Mouse (Mus musculus): ENCODE results near the gene Brf1. TPM values are rescaled to one million over a fixed set of nuclear protein-coding genes. Genes with fewer than 3 reads are reported as not detected.

Gene Brf1
- polyA plus RNA-seq, 1 experiment = 27.2 TPM

DNA sequence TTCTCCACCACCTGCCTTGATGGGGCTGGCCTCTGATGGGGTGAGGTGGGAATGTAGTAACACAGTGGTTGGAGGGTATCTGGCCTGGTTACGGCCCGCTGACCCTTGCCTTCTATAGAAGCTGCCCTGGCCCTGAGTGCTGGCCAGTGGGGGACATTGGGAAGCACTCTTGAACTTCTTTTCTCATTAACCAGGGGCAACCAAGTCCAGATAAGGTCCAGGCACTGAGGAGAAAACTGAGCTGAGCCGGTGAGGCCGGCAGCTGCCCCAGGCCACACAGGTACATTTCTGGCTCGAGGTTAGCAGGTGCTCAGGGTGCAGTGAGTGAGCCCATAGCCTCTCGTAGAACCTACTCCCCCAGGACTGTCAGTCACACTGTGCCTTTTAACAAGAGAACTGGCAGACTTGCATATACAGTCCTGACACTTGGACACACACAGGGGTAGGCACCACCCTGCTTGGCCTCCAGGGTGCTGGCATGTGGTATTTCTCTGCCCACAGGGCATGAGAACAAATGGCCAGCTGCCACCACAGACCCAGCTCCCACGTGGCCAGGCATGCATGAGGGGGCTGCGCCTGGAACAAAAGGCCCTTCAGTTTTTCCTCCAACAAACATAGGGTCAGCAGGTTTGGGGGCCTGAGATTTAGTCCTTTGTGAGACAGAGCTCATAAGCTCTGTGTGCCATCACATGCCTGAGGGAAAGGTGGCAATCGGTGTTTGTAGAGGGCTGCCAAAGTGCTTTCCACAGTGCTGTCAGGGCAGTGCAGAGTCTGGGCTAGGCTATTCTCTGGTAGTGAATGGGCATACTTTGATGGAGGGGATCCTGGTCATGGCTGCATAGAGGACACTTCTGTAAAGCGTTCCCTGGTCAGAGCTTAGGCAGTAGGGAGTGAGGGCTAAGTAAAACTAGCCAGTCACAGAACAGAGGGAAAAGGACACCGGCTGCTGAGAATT lies 32.1 kb upstream of the Brf1 start:
- Histone ChIP-seq H3K4me3 (ENCODE audit: insufficient read depth, poor library complexity, severe bottlenecking) (no peak overlapping the region), H3K36me3 (ENCODE audit: control insufficient read depth, insufficient read depth) (peaks cover 42% of the 10 kb centered on the region), H3K79me3 (ENCODE audit: low read depth) (peaks cover 68% of the 10 kb centered on the region), H3ac (ENCODE audit: control insufficient read depth, insufficient read length, low read depth) (no peak overlapping the region), H3K79me2 (ENCODE audit: control insufficient read depth, insufficient read depth) (peaks cover 98% of the 10 kb centered on the region), H3K27me3 (ENCODE audit: control insufficient read depth, insufficient read depth, insufficient read length) (no peaks in the 10 kb centered on the region)
- TF ChIP-seq CEBPB (IDR thresholded peaks at IDR 0.05; ENCODE audit: low read depth) (no peak), USF1 (IDR thresholded peaks at IDR 0.05; ENCODE audit: low read depth) (peak; percentile 21), CTCF (IDR thresholded peaks at IDR 0.05; ENCODE audit: control insufficient read depth, insufficient read depth, insufficient read length) (no peak), FOSL1 (IDR thresholded peaks at IDR 0.05; ENCODE audit: insufficient read depth, low read length, poor library complexity, severe bottlenecking) (no peak), MYOG (IDR thresholded peaks at IDR 0.05; ENCODE audit: control insufficient read depth, extremely low read depth, insufficient read length) (no peak), MYOD1 (IDR thresholded peaks at IDR 0.05; ENCODE audit: control insufficient read depth, insufficient read length, low read depth) (no peak), MAX (IDR thresholded peaks at IDR 0.05) (no peak)

DNA sequence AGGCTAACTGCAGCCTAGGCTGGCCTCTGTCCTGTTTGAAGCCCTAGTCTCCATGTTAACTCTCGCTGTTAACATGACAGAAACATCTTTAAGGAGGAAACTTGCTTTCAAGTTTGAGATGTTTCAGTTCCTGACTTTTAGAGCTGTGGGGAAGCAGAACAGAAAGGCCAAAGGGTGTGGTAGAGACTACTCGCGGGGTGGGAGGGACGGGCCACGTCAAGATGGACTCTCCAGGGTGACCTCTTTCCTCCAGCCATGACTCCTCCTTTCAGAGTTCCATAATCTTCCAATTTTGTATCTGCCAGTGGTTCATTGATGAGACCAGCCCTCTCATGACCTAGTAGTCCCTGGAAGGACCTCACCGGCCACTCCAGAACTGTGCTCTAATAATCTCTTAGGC lies 30.9 kb upstream of the Brf1 start:
- H3K27me3 ChIP-seq (ENCODE audit: control insufficient read depth, insufficient read depth, insufficient read length) = no peaks in the 10 kb centered on the region
- H3K36me3 ChIP-seq (ENCODE audit: control insufficient read depth, insufficient read depth) = peaks cover 37% of the 10 kb centered on the region
- no peak overlapping the region for H3K4me3 ChIP-seq (ENCODE audit: insufficient read depth, poor library complexity, severe bottlenecking)
- H3K79me2 ChIP-seq (ENCODE audit: control insufficient read depth, insufficient read depth) = peaks cover 98% of the 10 kb centered on the region
- TF ChIP-seq CTCF (IDR thresholded peaks at IDR 0.05; ENCODE audit: control insufficient read depth, insufficient read depth, insufficient read length) (no peak), CEBPB (IDR thresholded peaks at IDR 0.05; ENCODE audit: low read depth) (no peak), USF1 (IDR thresholded peaks at IDR 0.05; ENCODE audit: low read depth) (no peak), FOSL1 (IDR thresholded peaks at IDR 0.05; ENCODE audit: insufficient read depth, low read length, poor library complexity, severe bottlenecking) (no peak), MYOD1 (IDR thresholded peaks at IDR 0.05; ENCODE audit: control insufficient read depth, insufficient read length, low read depth) (no peak), MAX (IDR thresholded peaks at IDR 0.05) (no peak), MYOG (IDR thresholded peaks at IDR 0.05; ENCODE audit: control insufficient read depth, extremely low read depth, insufficient read length) (no peak)
- peaks cover 72% of the 10 kb centered on the region for H3K79me3 ChIP-seq (ENCODE audit: low read depth)
- no peak overlapping the region for H3ac ChIP-seq (ENCODE audit: control insufficient read depth, insufficient read length, low read depth)

DNA sequence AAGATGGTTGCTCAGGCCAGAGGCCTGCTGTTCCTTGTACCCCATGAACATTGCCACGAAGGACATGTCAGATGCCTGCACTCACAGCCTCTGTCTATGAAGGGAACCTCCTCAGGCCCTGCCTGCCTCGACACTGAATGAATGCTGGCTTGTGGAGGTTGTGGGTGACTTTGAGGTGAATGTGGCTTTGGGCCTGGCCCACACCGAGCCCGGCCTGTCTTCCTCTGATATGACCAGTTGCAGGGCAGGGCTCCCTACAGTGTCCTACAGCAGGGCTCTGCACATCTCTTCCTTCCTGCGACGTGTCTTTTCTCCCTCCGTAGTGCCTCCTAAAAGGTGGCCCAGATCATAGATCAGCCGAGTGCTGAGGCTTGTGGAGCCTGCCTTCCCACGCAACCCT lies 30.5 kb upstream of the Brf1 start:
- H3K79me2 ChIP-seq (ENCODE audit: control insufficient read depth, insufficient read depth) = peaks cover 98% of the 10 kb centered on the region
- H3K79me3 ChIP-seq (ENCODE audit: low read depth) = peaks cover 75% of the 10 kb centered on the region
- no peak overlapping the region for H3ac ChIP-seq (ENCODE audit: control insufficient read depth, insufficient read length, low read depth)
- peaks cover 40% of the 10 kb centered on the region for H3K36me3 ChIP-seq (ENCODE audit: control insufficient read depth, insufficient read depth)
- TF ChIP-seq FOSL1 (IDR thresholded peaks at IDR 0.05; ENCODE audit: insufficient read depth, low read length, poor library complexity, severe bottlenecking) (no peak), MYOG (IDR thresholded peaks at IDR 0.05; ENCODE audit: control insufficient read depth, extremely low read depth, insufficient read length) (no peak), MYOD1 (IDR thresholded peaks at IDR 0.05; ENCODE audit: control insufficient read depth, insufficient read length, low read depth) (no peak), USF1 (IDR thresholded peaks at IDR 0.05; ENCODE audit: low read depth) (no peak), CEBPB (IDR thresholded peaks at IDR 0.05; ENCODE audit: low read depth) (no peak), CTCF (IDR thresholded peaks at IDR 0.05; ENCODE audit: control insufficient read depth, insufficient read depth, insufficient read length) (no peak), MAX (IDR thresholded peaks at IDR 0.05) (no peak)
- H3K27me3 ChIP-seq (ENCODE audit: control insufficient read depth, insufficient read depth, insufficient read length) = no peaks in the 10 kb centered on the region
- H3K4me3 ChIP-seq (ENCODE audit: insufficient read depth, poor library complexity, severe bottlenecking) = no peak overlapping the region

DNA sequence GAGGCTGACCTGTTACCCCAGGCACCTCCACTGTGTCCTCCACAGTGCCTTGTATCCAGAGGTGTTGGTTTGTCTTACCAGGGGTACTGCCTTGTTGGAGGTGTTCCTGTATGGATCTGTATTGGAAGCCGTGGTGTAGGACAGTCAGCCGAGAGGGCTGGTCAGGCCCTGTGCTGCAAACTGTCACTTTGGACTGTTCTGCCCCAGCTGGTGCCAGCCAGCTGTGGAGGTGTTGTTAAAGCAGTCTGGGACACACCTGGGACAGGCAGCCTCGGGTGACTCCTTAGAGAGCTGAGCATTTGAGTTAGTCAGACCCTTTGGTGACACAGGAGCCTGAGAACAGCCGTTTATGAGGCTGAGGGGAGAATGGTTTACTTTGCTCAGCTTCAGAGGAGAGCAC lies 29.5 kb upstream of the Brf1 start:
- H3K36me3 ChIP-seq (ENCODE audit: control insufficient read depth, insufficient read depth) = peaks cover 41% of the 10 kb centered on the region
- no peak for TF ChIP-seq USF1 (IDR thresholded peaks at IDR 0.05; ENCODE audit: low read depth)
- no peak for TF ChIP-seq FOSL1 (IDR thresholded peaks at IDR 0.05; ENCODE audit: insufficient read depth, low read length, poor library complexity, severe bottlenecking)
- TF ChIP-seq CEBPB (IDR thresholded peaks at IDR 0.05; ENCODE audit: low read depth) = no peak
- no peak for TF ChIP-seq MAX (IDR thresholded peaks at IDR 0.05)
- TF ChIP-seq CTCF (IDR thresholded peaks at IDR 0.05; ENCODE audit: control insufficient read depth, insufficient read depth, insufficient read length) = no peak
- no peak for TF ChIP-seq MYOD1 (IDR thresholded peaks at IDR 0.05; ENCODE audit: control insufficient read depth, insufficient read length, low read depth)
- no peak for TF ChIP-seq MYOG (IDR thresholded peaks at IDR 0.05; ENCODE audit: control insufficient read depth, extremely low read depth, insufficient read length)
- peaks cover 78% of the 10 kb centered on the region for H3K79me3 ChIP-seq (ENCODE audit: low read depth)
- H3K4me3 ChIP-seq (ENCODE audit: insufficient read depth, poor library complexity, severe bottlenecking) = no peak overlapping the region
- no peak overlapping the region for H3ac ChIP-seq (ENCODE audit: control insufficient read depth, insufficient read length, low read depth)
- H3K79me2 ChIP-seq (ENCODE audit: control insufficient read depth, insufficient read depth) = peaks cover 98% of the 10 kb centered on the region
- H3K27me3 ChIP-seq (ENCODE audit: control insufficient read depth, insufficient read depth, insufficient read length) = no peaks in the 10 kb centered on the region

DNA sequence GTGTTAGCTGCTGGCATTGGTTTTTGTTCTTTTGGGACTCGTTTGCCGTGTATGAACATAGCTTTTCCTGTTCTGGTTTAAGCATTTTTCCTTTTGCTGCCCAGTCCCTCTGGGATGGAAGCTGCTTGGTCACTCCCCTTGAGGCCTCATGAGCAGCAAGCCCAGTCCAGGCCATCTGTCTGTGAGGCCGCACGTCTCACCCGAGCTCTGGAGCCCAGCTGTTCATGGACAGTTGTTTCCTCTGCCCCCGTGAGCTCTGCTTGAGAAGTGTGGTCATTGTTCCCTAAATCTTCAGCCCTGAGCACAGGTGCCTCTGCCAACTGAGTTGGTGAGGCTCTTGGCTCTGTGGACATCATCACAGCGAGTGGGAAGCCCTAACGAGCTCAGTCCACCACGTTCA lies 28.4 kb upstream of the Brf1 start:
- H3K27me3 ChIP-seq (ENCODE audit: control insufficient read depth, insufficient read depth, insufficient read length) = no peaks in the 10 kb centered on the region
- TF ChIP-seq MYOD1 (IDR thresholded peaks at IDR 0.05; ENCODE audit: control insufficient read depth, insufficient read length, low read depth) = no peak
- no peak for TF ChIP-seq CTCF (IDR thresholded peaks at IDR 0.05; ENCODE audit: control insufficient read depth, insufficient read depth, insufficient read length)
- no peak for TF ChIP-seq USF1 (IDR thresholded peaks at IDR 0.05; ENCODE audit: low read depth)
- TF ChIP-seq MAX (IDR thresholded peaks at IDR 0.05) = no peak
- no peak overlapping the region for H3ac ChIP-seq (ENCODE audit: control insufficient read depth, insufficient read length, low read depth)
- H3K79me3 ChIP-seq (ENCODE audit: low read depth) = peaks cover 79% of the 10 kb centered on the region
- peaks cover 98% of the 10 kb centered on the region for H3K79me2 ChIP-seq (ENCODE audit: control insufficient read depth, insufficient read depth)
- H3K36me3 ChIP-seq (ENCODE audit: control insufficient read depth, insufficient read depth) = peaks cover 34% of the 10 kb centered on the region
- no peak overlapping the region for H3K4me3 ChIP-seq (ENCODE audit: insufficient read depth, poor library complexity, severe bottlenecking)

All from C2C12 (cell line).